8 mouse cellular contexts compared by ENCODE assay signal in genomic region chr1:131096132-131096695, GRCm38 (mm10). TPM values are rescaled to one million over a fixed set of nuclear protein-coding genes. Genes with fewer than 3 reads are reported as not detected.
DNase-seq lines count a peak whose midpoint lies in the region; TF ChIP-seq lines count a peak whose summit lies in the region.

No protein-coding gene starts in this region.

- H3K4me3 ChIP-seq in left cerebral cortex, adult 2 months = peak overlapping the region; percentile 82
- H3K4me3 ChIP-seq in embryonic facial prominence, embryonic 10.5 days = peak overlapping the region; percentile 94
- H3K4me3 ChIP-seq in limb, embryonic 10.5 days = peak overlapping the region; percentile 95

- peak overlapping the region; percentile 83 for H3K27ac ChIP-seq in left cerebral cortex, adult 2 months
- H3K27ac ChIP-seq in embryonic facial prominence, embryonic 10.5 days (replicated peaks) = peak overlapping the region; percentile 94
- peak overlapping the region; percentile 96 for H3K27ac ChIP-seq in limb, embryonic 10.5 days

- WGBS in embryonic facial prominence, embryonic 10.5 days = 32% methylated on average over 9 of the region's 9 CpGs
- 39% methylated on average over 9 of the region's 9 CpGs for WGBS in limb, embryonic 10.5 days

- H3K36me3 ChIP-seq in embryonic facial prominence, embryonic 10.5 days (replicated peaks) = peaks cover 11% of the 10 kb centered on the region
- H3K36me3 ChIP-seq in limb, embryonic 10.5 days = peaks cover 2% of the 10 kb centered on the region

- TF ChIP-seq CTCF in left cerebral cortex, adult 2 months (IDR thresholded peaks at IDR 0.05) = no peak

- peaks cover 18% of the 10 kb centered on the region; the same call in 1 of the 2 replicates for H3K27me3 ChIP-seq in embryonic facial prominence, embryonic 10.5 days (replicated peaks; ENCODE audit: low read depth, poor library complexity, severe bottlenecking)
- 0 out of 2 replicates have a peak, but pooled peaks cover 5% of the 10 kb centered on the region for H3K27me3 ChIP-seq in limb, embryonic 10.5 days (ENCODE audit: low read depth, poor library complexity, severe bottlenecking)

- peaks cover 55% of the 10 kb centered on the region for H3K4me1 ChIP-seq in embryonic facial prominence, embryonic 10.5 days
- peaks cover 42% of the 10 kb centered on the region for H3K4me1 ChIP-seq in limb, embryonic 10.5 days

- H3K9me3 ChIP-seq in embryonic facial prominence, embryonic 10.5 days = no peaks in the 10 kb centered on the region
- H3K9me3 ChIP-seq in limb, embryonic 10.5 days (replicated peaks) = no peaks in the 10 kb centered on the region

- intact Hi-C loops in left cerebral cortex, adult 2 months (cut with DNase I) = loop anchor here (2.0 kb wide), 2 partner anchors 17 to 35 kb away; no protein-coding TSS in a partner anchor

- DNase-seq in left cerebral cortex, adult 2 months (ENCODE audit: extremely low spot score in 1 of 2, low spot score in 2 of 2) = no peak
- DNase-seq in left cerebral cortex, adult 8-10 months (ENCODE audit: low spot score in 2 of 2) = no peak
- DNase-seq in embryonic facial prominence, embryonic 10.5 days (ENCODE audit: low spot score) = no peak
- no peak for DNase-seq in limb, embryonic 10.5 days (ENCODE audit: low spot score)
- DNase-seq in naive thymus-derived CD4-positive, alpha-beta T cell, adult 2 months (ENCODE audit: low read depth) = peak; percentile 55
- no peak for DNase-seq in layer of hippocampus, adult 11-12 months (ENCODE audit: low spot score)
- DNase-seq in urinary bladder, adult 2 months (ENCODE audit: low spot score) = no peak
- DNase-seq in layer of hippocampus, adult 9-11 months = no peak

RNA-seq across cellular contexts. Expression of gene Mapkapk2, which starts 1.4 kb away (rescaled TPM):
- 10 to 100 TPM; 31.0 to 32.8 TPM for total RNA-seq in left cerebral cortex, adult 2 months (2021)
- 10 to 100 TPM; 28.3 to 33.7 (median 31.7) TPM for total RNA-seq in left cerebral cortex, adult 8-10 months (2022)
- polyA plus RNA-seq in embryonic facial prominence, embryonic 10.5 days (2016; fragmentation: Nextera tagmentation; extraction: Ambion mirVana) = 44.4 and 45.4 TPM in 2 replicates
- polyA plus RNA-seq in limb, embryonic 10.5 days (2016; fragmentation: Nextera tagmentation; extraction: Ambion mirVana) = 46.8 and 47.9 TPM in 2 replicates
- polyA plus RNA-seq in urinary bladder, adult 2 months (2012; rRNA removed) = 77.4 and 86.8 TPM in 2 replicates

RNA-seq across cellular contexts. Expression of gene Dyrk3, which starts 41.9 kb away (rescaled TPM):
- total RNA-seq in left cerebral cortex, adult 2 months (2021) = 10 to 100 TPM; 15.6 to 16.6 TPM
- 10 to 100 TPM in 2 of 4 experiments, 1 to 10 TPM in 2; 7.8 to 11.0 (median 9.7) TPM for total RNA-seq in left cerebral cortex, adult 8-10 months (2022)
- 8.7 and 9.7 TPM in 2 replicates for polyA plus RNA-seq in embryonic facial prominence, embryonic 10.5 days (2016; fragmentation: Nextera tagmentation; extraction: Ambion mirVana)
- 5.5 and 5.8 TPM in 2 replicates for polyA plus RNA-seq in limb, embryonic 10.5 days (2016; fragmentation: Nextera tagmentation; extraction: Ambion mirVana)
- 0.47 and 0.52 TPM in 2 replicates for polyA plus RNA-seq in urinary bladder, adult 2 months (2012; rRNA removed)

RNA-seq across cellular contexts. Expression of gene Eif2d, which starts 56.8 kb away (rescaled TPM):
- 10 to 100 TPM; 38.2 to 42.1 TPM for total RNA-seq in left cerebral cortex, adult 2 months (2021)
- 10 to 100 TPM; 33.1 to 38.1 (median 34.4) TPM for total RNA-seq in left cerebral cortex, adult 8-10 months (2022)
- polyA plus RNA-seq in embryonic facial prominence, embryonic 10.5 days (2016; fragmentation: Nextera tagmentation; extraction: Ambion mirVana) = 66.9 and 70.3 TPM in 2 replicates
- 73.5 and 76.7 TPM in 2 replicates for polyA plus RNA-seq in limb, embryonic 10.5 days (2016; fragmentation: Nextera tagmentation; extraction: Ambion mirVana)
- 39.3 and 45.1 TPM in 2 replicates for polyA plus RNA-seq in urinary bladder, adult 2 months (2012; rRNA removed)
